Mouse (Mus musculus) large intestine, adult 2 months (tissue): Measurements from ENCODE around the gene Ssr2. TPM values are rescaled to one million over a fixed set of nuclear protein-coding genes. Genes with fewer than 3 reads are reported as not detected.

Source experiments
- DNase-seq: peaks from one replicate; pipeline ENCODE4 v3.0.0-alpha.2; 2012; ENCODE audit warnings: low read depth, low spot score
- WGBS: fragments of 180-500 bp; shearing (Covaris S2); methylation state at CpG from one replicate; pipeline ENCODE4 v1.1.7; 2018; 5-methylcytosine and 5-hydroxymethylcytosine counted together
- polyA plus RNA-seq: library from polyadenylated mRNA; depleted of rRNA; stranded (reverse); fragments of >200 nt; gene quantifications from 2 replicates; pipeline ENCODE4 v1.2.3, GENCODE M21; 2012; rRNA removed

The Ssr2 gene
- polyA plus RNA-seq, 1 experiment, result 500 TPM

- 88% methylated on average over 19 of the region's 19 CpGs for WGBS
- no peak for DNase-seq
These were observed 60.0 kb downstream of the Ssr2 start for GRCm38 (mm10) chr3:88635506-88636275.

GRCm38 (mm10) chr3:88636555-88636986 is 60.9 kb downstream of the Ssr2 start:
- no peak for DNase-seq
- WGBS, result 94% methylated on average over 8 of the region's 8 CpGs

- DNase-seq, result no peak
- WGBS, result 94% methylated on average over 5 of the region's 5 CpGs
These were observed 61.5 kb downstream of the Ssr2 start for GRCm38 (mm10) chr3:88637134-88637533.

Other genes starting within 250 kb of the Ssr2 start
- gene Tmem79, start 239.7 kb upstream of the Ssr2 start, polyA plus RNA-seq, result 30.3 and 41.6 TPM in 2 replicates
- gene Smg5, start 239.6 kb upstream of the Ssr2 start, polyA plus RNA-seq, result 50.2 and 69.8 TPM in 2 replicates
- gene Paqr6, start 211.3 kb upstream of the Ssr2 start, polyA plus RNA-seq, result 2.4 and 3.2 TPM in 2 replicates
- 2.5 and 5.6 TPM in 2 replicates for gene Bglap3, start 203.1 kb upstream of the Ssr2 start, polyA plus RNA-seq
- gene Bglap2, start 197.2 kb upstream of the Ssr2 start, polyA plus RNA-seq, result 0.36 and 0.58 TPM in 2 replicates
- 1.5 TPM in 1 of 2 replicates, not detected in the other for gene Bglap, start 191.4 kb upstream of the Ssr2 start, polyA plus RNA-seq
- 67.4 and 70.5 TPM in 2 replicates for gene Pmf1, start 165.5 kb upstream of the Ssr2 start, polyA plus RNA-seq
- gene Slc25a44, start 150.7 kb upstream of the Ssr2 start, polyA plus RNA-seq, result 32.0 and 47.7 TPM in 2 replicates
- gene Sema4a, start 114.7 kb upstream of the Ssr2 start, polyA plus RNA-seq, result 221 and 227 TPM in 2 replicates
- 90.6 and 165 TPM in 2 replicates for gene Lmna, start 65.9 kb upstream of the Ssr2 start, polyA plus RNA-seq
- gene Mex3a, start 43.5 kb upstream of the Ssr2 start, polyA plus RNA-seq, result 0.63 and 0.89 TPM in 2 replicates
- 236 and 238 TPM in 2 replicates for gene Rab25, start 27.6 kb upstream of the Ssr2 start, polyA plus RNA-seq
- 148 and 165 TPM in 2 replicates for gene Lamtor2, start 22.8 kb upstream of the Ssr2 start, polyA plus RNA-seq
- gene Ubqln4, start 22.1 kb upstream of the Ssr2 start, polyA plus RNA-seq, result 41.2 and 50.6 TPM in 2 replicates
- 49.2 and 77.5 TPM in 2 replicates for gene Arhgef2, start 30.1 kb downstream of the Ssr2 start, polyA plus RNA-seq
- 0.12 TPM in 1 of 2 replicates, not detected in the other for gene Rxfp4, start 77.3 kb downstream of the Ssr2 start, polyA plus RNA-seq
- 28.6 and 50.6 TPM in 2 replicates for gene Khdc4, start 109.9 kb downstream of the Ssr2 start, polyA plus RNA-seq
- gene Rit1, start 141.0 kb downstream of the Ssr2 start, polyA plus RNA-seq, result 30.6 and 38.7 TPM in 2 replicates
- 4.7 and 4.9 TPM in 2 replicates for gene Syt11, start 199.3 kb downstream of the Ssr2 start, polyA plus RNA-seq